Mouse (Mus musculus) CH12F3 (cell line): Measurements from ENCODE around the gene Gbf1.

Experiments
- in situ Hi-C: fragments of 300-500 bp; cut with MboI; formaldehyde crosslinking; loops from 2 replicates; pipeline ENCODE4 v1.14.3; 2020; ENCODE audit warnings: low sequenced_read_pairs

Gbf1 gene

GRCm38 (mm10) chr19:46300294-46301045 is 148.2 kb downstream of the Gbf1 start:
- in situ Hi-C loops, result no loop called here

- in situ Hi-C loops, result no loop called here
Observed at GRCm38 (mm10) chr19:46302551-46302950, 150.2 kb downstream of the Gbf1 start.

GRCm38 (mm10) chr19:46303251-46304215 is 151.2 kb downstream of the Gbf1 start:
- in situ Hi-C loops, result no loop called here

DNA sequence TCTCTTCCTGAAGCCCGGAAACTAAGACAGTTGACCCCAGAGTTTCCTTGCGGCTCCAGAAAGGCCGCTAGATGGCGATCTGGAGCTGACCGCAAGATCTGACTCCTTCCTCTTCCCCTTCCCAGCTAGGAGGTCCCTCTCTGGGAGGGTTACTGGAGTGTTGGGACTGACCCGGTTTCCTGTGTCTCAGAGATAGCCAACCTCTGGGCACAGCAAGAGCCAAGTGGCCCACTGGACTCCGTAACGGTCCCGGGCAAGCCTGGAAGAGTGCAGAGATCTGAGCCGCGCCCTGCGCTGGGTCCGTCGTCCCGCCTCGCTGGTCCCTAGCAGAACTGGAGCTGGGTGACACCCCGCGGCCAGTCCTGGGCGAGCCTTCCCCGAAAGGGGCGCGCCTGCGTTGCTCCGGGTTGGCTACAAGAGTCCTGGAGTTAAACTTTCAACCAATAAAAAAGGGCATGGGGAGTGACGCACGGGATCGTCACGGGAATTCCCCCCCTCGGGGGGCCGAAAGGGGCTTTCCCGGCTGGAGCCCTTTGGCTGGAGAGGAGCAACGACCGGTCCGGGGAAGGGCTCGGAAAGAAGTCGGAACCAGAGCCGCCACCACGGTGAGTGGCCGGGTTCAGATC is 152.0 kb downstream of the Gbf1 start, which contains the start of gene Nfkb2:
Gene Nfkb2, plus strand, starts transcription at position 105 of the 626 bp plus-strand sequence.
- in situ Hi-C loops, result no loop called here

GRCm38 (mm10) chr19:46304908-46305333 is 152.6 kb downstream of the Gbf1 start:
- in situ Hi-C loops, result no loop called here

GRCm38 (mm10) chr19:46305432-46306267 is 153.3 kb downstream of the Gbf1 start:
- in situ Hi-C loops, result no loop called here

- in situ Hi-C loops, result no loop called here
Observed at GRCm38 (mm10) chr19:46306268-46306610, 153.9 kb downstream of the Gbf1 start.

- in situ Hi-C loops, result no loop called here
Observed at GRCm38 (mm10) chr19:46306751-46307289, 154.5 kb downstream of the Gbf1 start.

DNA sequence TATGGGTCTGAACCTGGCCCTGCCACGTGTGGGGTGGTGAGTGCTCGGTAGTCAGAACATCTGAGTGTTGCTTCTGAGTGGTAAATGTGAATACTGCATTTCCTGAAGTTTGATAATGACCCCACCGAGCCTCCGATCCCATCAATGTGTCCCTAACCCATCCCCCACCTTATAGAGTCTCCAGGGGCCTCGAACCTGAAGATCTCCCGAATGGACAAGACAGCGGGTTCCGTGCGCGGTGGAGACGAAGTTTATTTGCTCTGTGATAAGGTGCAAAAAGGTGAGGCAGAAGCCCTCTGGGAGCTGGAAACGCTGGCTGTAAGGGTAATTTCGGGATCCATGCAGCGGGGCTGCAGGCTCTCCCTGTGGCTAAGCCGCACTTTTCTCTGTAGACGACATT is 155.5 kb downstream of the Gbf1 start:
- in situ Hi-C loops, result no loop called here

- in situ Hi-C loops, result no loop called here
Observed at GRCm38 (mm10) chr19:46308303-46308702, 156.0 kb downstream of the Gbf1 start.

GRCm38 (mm10) chr19:46308706-46309435 is 156.6 kb downstream of the Gbf1 start:
- in situ Hi-C loops, result no loop called here

- in situ Hi-C loops, result no loop called here
Observed at GRCm38 (mm10) chr19:46309651-46310305, 157.5 kb downstream of the Gbf1 start.

DNA sequence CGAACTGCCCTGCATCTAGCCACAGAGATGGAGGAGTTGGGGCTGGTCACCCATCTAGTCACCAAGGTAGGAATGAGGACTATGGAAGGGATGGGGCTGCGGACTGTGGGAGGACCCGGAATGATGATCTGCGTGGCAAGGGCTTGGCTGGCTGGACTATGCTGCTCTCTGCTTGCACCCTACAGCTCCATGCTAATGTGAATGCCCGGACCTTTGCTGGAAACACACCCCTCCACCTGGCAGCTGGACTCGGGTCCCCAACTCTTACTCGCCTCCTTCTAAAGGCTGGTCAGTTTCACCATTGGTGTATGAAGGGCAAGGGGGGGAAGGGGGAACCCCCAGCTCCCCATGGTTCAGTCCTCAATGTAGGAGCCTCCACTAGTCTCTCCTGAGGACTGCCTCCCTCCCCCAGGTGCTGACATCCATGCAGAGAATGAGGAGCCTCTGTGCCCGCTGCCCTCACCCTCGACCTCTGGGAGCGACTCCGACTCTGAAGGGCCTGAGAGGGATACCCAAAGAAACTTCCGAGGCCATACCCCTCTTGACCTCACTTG is 158.1 kb downstream of the Gbf1 start:
- in situ Hi-C loops, result no loop called here

DNA sequence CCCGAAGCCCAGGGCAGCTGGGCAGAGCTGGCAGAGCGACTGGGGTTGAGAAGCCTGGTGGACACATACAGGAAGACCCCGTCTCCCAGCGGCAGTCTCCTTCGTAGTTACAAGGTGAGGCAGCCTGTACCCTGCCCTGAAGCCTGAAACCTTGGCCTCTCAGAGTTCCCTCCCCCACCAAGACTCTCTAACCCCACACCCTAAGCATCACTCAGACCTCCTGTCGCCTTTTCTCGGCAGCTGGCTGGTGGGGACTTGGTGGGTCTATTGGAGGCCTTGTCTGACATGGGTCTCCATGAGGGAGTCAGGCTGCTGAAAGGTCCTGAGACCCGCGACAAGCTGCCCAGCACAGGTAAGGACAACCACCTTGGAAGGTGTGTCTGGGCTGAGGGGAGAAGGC is 159.0 kb downstream of the Gbf1 start:
- in situ Hi-C loops, result no loop called here

GRCm38 (mm10) chr19:46312566-46312965 is 160.3 kb downstream of the Gbf1 start:
- in situ Hi-C loops, result no loop called here

DNA sequence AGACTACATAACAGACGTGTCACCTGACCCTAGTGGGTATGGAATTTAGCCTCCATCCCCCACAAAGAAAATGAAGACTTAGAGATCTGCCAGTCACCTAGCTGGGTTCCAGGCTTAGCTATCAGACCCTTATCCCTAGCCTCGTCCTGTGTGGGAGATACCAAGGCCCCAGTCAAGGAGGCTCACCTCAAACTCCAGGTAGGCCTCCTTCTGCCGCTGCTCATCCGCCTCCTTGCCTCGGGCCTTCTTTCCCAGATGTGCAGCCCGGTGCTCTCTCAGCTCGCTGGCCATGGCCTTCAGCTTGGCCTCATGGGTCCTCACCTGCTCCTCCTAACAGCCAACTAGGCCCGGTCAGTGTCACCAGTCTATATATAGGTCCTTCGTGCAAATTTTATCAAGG is 160.8 kb downstream of the Gbf1 start:
- in situ Hi-C loops, result no loop called here

- in situ Hi-C loops, result no loop called here
Observed at GRCm38 (mm10) chr19:46313591-46313990, 161.3 kb downstream of the Gbf1 start.

GRCm38 (mm10) chr19:46314151-46314601 is 161.9 kb downstream of the Gbf1 start:
- in situ Hi-C loops, result no loop called here
